Mouse (Mus musculus) gastrocnemius, postnatal 4 days (tissue): ENCODE results near the gene Gm10096. TPM values are rescaled to one million over a fixed set of nuclear protein-coding genes. Genes with fewer than 3 reads are reported as not detected.
"Not testable (repeated sequence)": the region's sequence is repeated elsewhere in the genome, so short reads cannot be mapped to it uniquely, and the experiment has no call there.

Source experiments
- DNase-seq, 2 experiments: peaks; one replicate each; pipeline ENCODE4 v3.0.0; 2021 to 2022; ENCODE audit warnings: low spot score in 2 of 2, mixed read lengths in 2 of 2
- long read RNA-seq, 2 experiments: library from polyadenylated mRNA; stranded (forward); transcript quantifications; one replicate each; pipeline ENCODE4 v2.0.0; 2021
- total RNA-seq, 2 experiments: library from RNA; stranded (reverse); gene quantifications; 2 replicates each; pipeline ENCODE4 v1.2.3; 2021

Gene Gm10096
- total RNA-seq, result not detected
- long read RNA-seq, experiment 1, result 0 reads
- long read RNA-seq, experiment 2, result 0 reads

DNA sequence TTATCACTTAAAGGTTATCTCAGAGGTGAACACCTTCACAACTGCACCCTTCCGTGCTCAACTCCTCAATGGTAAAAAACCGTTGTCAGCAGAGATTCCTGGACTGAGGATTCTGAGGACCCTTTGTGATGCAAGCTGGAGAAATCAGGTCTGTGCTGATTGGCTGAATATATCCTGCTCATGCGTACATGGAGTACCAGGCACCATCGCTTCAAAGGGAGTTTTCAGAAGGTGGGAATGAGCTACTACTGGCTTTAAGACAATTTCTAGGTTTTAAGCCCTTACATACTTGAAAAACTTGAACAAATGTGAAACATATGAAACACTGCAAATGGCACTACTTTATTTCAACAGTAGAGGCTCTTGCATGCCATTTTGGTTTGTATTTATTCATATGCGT lies at the start of gene Gm10096:
TSS of gene Gm10096 (minus strand) at position 101 of the 400 bp plus-strand sequence.
- DNase-seq, result not testable (repeated sequence)
